Mouse (Mus musculus) stomach, postnatal 0 days (tissue): ENCODE data around the gene Mast4.

Source experiments
- CTCF ChIP-seq: IDR thresholded peaks from 2 replicates; pipeline ENCODE4 v1.5.1; 2016; ENCODE audit warnings: antibody characterized with exemption, low read depth, mild to moderate bottlenecking, moderate library complexity
- EP300 ChIP-seq: optimal IDR thresholded peaks from 2 replicates; pipeline ENCODE3; 2016; ENCODE audit warnings: antibody characterized with exemption

- TF ChIP-seq CTCF (no peak), EP300 (no peak)
Observed at GRCm38 (mm10) chr13:103338616-103339015, 4.3 kb upstream of the Mast4 start.
